ENCODE assay signal across 9 mouse cellular contexts in genomic region chrX:109076355-109076754, GRCm38 (mm10). TPM values are rescaled to one million over a fixed set of nuclear protein-coding genes. Genes with fewer than 3 reads are reported as not detected.
DNase-seq lines count a peak whose midpoint lies in the region; ATAC-seq and TF ChIP-seq lines count a peak whose summit lies in the region.
"Had no signal": no experiment of that assay in that cellular context is flagged by ENCODE, and none has a peak within 500 bp of the region (broad histone marks: within the 10 kb centered on the region; RNA-seq: fewer than 3 reads in every experiment).

No protein-coding gene starts in this region.

- no peak; the same call in 1 of the 2 replicates for ATAC-seq in forebrain, embryonic 14.5 days
- ATAC-seq in liver, embryonic 12.5 days, result no peak
- ATAC-seq in megakaryocyte progenitor cell, adult 5-6 weeks (replicated peaks; ENCODE audit: poor library complexity), result peak; percentile 90

- no peaks in the 10 kb centered on the region for H3K27me3 ChIP-seq in forebrain, embryonic 14.5 days (replicated peaks; ENCODE audit: control insufficient read depth, insufficient read depth, low read length)
- no peaks in the 10 kb centered on the region for H3K27me3 ChIP-seq in forebrain, embryonic 10.5 days (ENCODE audit: poor library complexity, severe bottlenecking)
- no peaks in the 10 kb centered on the region for H3K27me3 ChIP-seq in liver, adult 2 months (ENCODE audit: control insufficient read depth, insufficient read depth, low read length)
- no peaks in the 10 kb centered on the region for H3K27me3 ChIP-seq in liver, embryonic 12.5 days (replicated peaks)
- H3K27me3 ChIP-seq: neural tube, embryonic 13.5 days had no signal

- no peak overlapping the region for H3K4me3 ChIP-seq in forebrain, embryonic 14.5 days (ENCODE audit: low read depth, low read length)
- H3K4me3 ChIP-seq in forebrain, embryonic 10.5 days, result no peak overlapping the region
- H3K4me3 ChIP-seq in liver, adult 2 months (ENCODE audit: insufficient read depth, low read depth, low read length), result no peak overlapping the region
- no peak overlapping the region for H3K4me3 ChIP-seq in liver, embryonic 12.5 days
- H3K4me3 ChIP-seq: neural tube, embryonic 13.5 days had no signal

- no peak for TF ChIP-seq CTCF in liver, adult 2 months (IDR thresholded peaks at IDR 0.05; ENCODE audit: low read depth, low read length)

- H3K4me2 ChIP-seq in forebrain, embryonic 14.5 days (ENCODE audit: low read length), result no peak overlapping the region
- no peak overlapping the region for H3K4me2 ChIP-seq in liver, embryonic 12.5 days
- H3K4me2 ChIP-seq: neural tube, embryonic 13.5 days had no signal

- DNase-seq in forebrain, embryonic 14.5 days (ENCODE audit: low spot score), result peak; percentile 53
- no peak for DNase-seq in forebrain, embryonic 10.5 days (ENCODE audit: extremely low spot score, low spot score)
- DNase-seq in liver, adult 2 months (ENCODE audit: extremely low read depth, low read depth, low spot score), result peak; percentile 37
- DNase-seq in ZHBTc4 (ENCODE audit: low read depth, low spot score), result peak; percentile 18
- no peak for DNase-seq in ovary, postnatal 36 days (ENCODE audit: low spot score)
- DNase-seq in right cerebral cortex, postnatal 25 days, result no peak

- H3K9ac ChIP-seq in forebrain, embryonic 14.5 days (ENCODE audit: low read length), result no peak overlapping the region
- no peak overlapping the region for H3K9ac ChIP-seq in liver, adult 2 months (ENCODE audit: low read depth, low read length)
- H3K9ac ChIP-seq in liver, embryonic 12.5 days, result no peak overlapping the region
- H3K9ac ChIP-seq: neural tube, embryonic 13.5 days had no signal

- no peak overlapping the region for H3K27ac ChIP-seq in forebrain, embryonic 14.5 days (ENCODE audit: low read depth, low read length)
- H3K27ac ChIP-seq in forebrain, embryonic 10.5 days, result no peak overlapping the region
- no peak overlapping the region for H3K27ac ChIP-seq in liver, adult 2 months (replicated peaks; ENCODE audit: insufficient read depth, low read depth, low read length)
- no peak overlapping the region for H3K27ac ChIP-seq in liver, embryonic 12.5 days
- H3K27ac ChIP-seq: neural tube, embryonic 13.5 days had no signal

- no peaks in the 10 kb centered on the region for H3K36me3 ChIP-seq in forebrain, embryonic 14.5 days (ENCODE audit: control insufficient read depth, insufficient read depth, low read length)
- no peaks in the 10 kb centered on the region for H3K36me3 ChIP-seq in forebrain, embryonic 10.5 days (replicated peaks)
- no peaks in the 10 kb centered on the region for H3K36me3 ChIP-seq in liver, adult 2 months (ENCODE audit: control insufficient read depth, insufficient read depth, low read length)
- H3K36me3 ChIP-seq in liver, embryonic 12.5 days, result no peaks in the 10 kb centered on the region
- H3K36me3 ChIP-seq: neural tube, embryonic 13.5 days had no signal

- H3K4me1 ChIP-seq in forebrain, embryonic 14.5 days (ENCODE audit: control insufficient read depth, insufficient read depth, low read length), result no peaks in the 10 kb centered on the region
- H3K4me1 ChIP-seq in forebrain, embryonic 10.5 days, result no peaks in the 10 kb centered on the region
- H3K4me1 ChIP-seq in liver, adult 2 months (ENCODE audit: control insufficient read depth, insufficient read depth, low read length), result no peaks in the 10 kb centered on the region
- H3K4me1 ChIP-seq in liver, embryonic 12.5 days, result no peaks in the 10 kb centered on the region
- H3K4me1 ChIP-seq: neural tube, embryonic 13.5 days had no signal

- no peak for TF ChIP-seq POLR2A in liver, adult 2 months (IDR thresholded peaks at IDR 0.05; ENCODE audit: extremely low read depth, insufficient read depth, low read length)

- no peaks in the 10 kb centered on the region for H3K79me2 ChIP-seq in liver, adult 2 months (ENCODE audit: control insufficient read depth, insufficient read depth, low read length)

- no peaks in the 10 kb centered on the region for H3K9me3 ChIP-seq in forebrain, embryonic 14.5 days (replicated peaks; ENCODE audit: control insufficient read depth, low read length)
- no peaks in the 10 kb centered on the region for H3K9me3 ChIP-seq in forebrain, embryonic 10.5 days
- H3K9me3 ChIP-seq in liver, embryonic 12.5 days (replicated peaks), result no peaks in the 10 kb centered on the region
- H3K9me3 ChIP-seq: neural tube, embryonic 13.5 days had no signal

- WGBS in forebrain, embryonic 14.5 days, result 30% methylated on average over 3 of the region's 3 CpGs
- WGBS in forebrain, embryonic 10.5 days, result 19% methylated on average over 3 of the region's 3 CpGs
- WGBS in liver, adult 2 months, result 3% methylated on average over 3 of the region's 3 CpGs
- 10% methylated on average over 3 of the region's 3 CpGs for WGBS in liver, embryonic 12.5 days (ENCODE audit: insufficient replicate concordance)

RNA-seq across cellular contexts. Expression of gene Sh3bgrl, which starts 18.8 kb away (rescaled TPM):
- polyA plus RNA-seq in forebrain, embryonic 14.5 days (2014; fragmentation: Nextera tagmentation; extraction: Ambion mirVana), result 99.3 and 152 TPM in 2 replicates
- 160 and 161 TPM in 2 replicates for polyA plus RNA-seq in forebrain, embryonic 10.5 days (2016; fragmentation: Nextera tagmentation; extraction: Ambion mirVana)
- 68.3 and 80.6 TPM in 2 replicates for total RNA-seq in liver, adult 2 months (2014; rRNA removed)
- polyA plus RNA-seq in liver, adult 2 months (2012; rRNA removed), result 9.0 and 10.7 TPM in 2 replicates
- 59.7 and 60.5 TPM in 2 replicates for polyA plus RNA-seq in liver, embryonic 12.5 days (2016; fragmentation: Nextera tagmentation; extraction: Ambion mirVana)
- 212 and 221 TPM in 2 replicates for total RNA-seq in megakaryocyte progenitor cell, adult 5-6 weeks (2015)
- 121 and 128 TPM in 2 replicates for total RNA-seq in megakaryocyte progenitor cell, adult 5-6 weeks (2017)

Comparison
In these comparisons a context has a peak if more than half of its experiments do, and no peak if none do; other contexts are left out.
1. DNase-seq: peak in forebrain, embryonic 14.5 days (single experiment), liver, adult 2 months (single experiment) and ZHBTc4 (single experiment); none in forebrain, embryonic 10.5 days (single experiment), ovary, postnatal 36 days (single experiment) and right cerebral cortex, postnatal 25 days (single experiment).